Mouse (Mus musculus): ENCODE data around the gene Fbxo9. TPM values are rescaled to one million over a fixed set of nuclear protein-coding genes. Genes with fewer than 3 reads are reported as not detected.
A peak's percentile ranks its signal among the peaks of the same experiment; 100 is the strongest.
"Not testable (repeated sequence)": the region's sequence is repeated elsewhere in the genome, so short reads cannot be mapped to it uniquely, and the experiment has no call there.

Fbxo9 gene
- total RNA-seq (2018; cell fraction: chromatin; rRNA removed), result 10 to 100 TPM in 23 of 26 experiments, 1 to 10 TPM in 3; 7.9 to 80.0 (median 31.1) TPM
- 10 to 100 TPM in 24 of 26 experiments, 1 to 10 TPM in 2; 8.2 to 20.3 (median 15.4) TPM for total RNA-seq (2018; cell fraction: cytosol; rRNA removed)
- total RNA-seq (2018; cell fraction: nucleus; rRNA removed), result 10 to 100 TPM in 20 of 26 experiments, 1 to 10 TPM in 6; 7.3 to 46.1 (median 15.9) TPM
- 20.7 to 20.8 TPM (median 20.8 TPM) in 3 replicates for polyA plus RNA-seq (2018)

DNA sequence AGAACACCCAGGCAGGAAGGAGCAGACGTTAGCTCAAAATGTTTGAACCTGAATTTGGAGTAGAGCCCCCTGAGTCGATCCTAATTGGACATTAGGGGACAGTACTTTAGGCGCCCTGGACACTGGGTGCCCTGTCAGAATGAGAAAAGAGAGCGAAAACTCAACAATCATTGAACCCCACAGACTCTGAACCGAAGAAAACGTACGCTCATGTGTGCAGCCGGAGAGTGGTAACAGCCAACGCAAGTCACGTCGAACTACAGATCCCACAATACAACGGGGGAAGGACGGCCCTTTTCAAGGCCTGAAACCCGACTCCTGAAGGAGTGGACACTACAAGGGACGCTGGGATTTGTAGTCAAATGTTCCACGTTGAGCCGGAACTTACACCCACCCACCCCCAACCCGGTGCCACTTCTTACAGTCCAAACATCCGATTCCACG, at the start of gene Fbxo9, which contains the start of gene Ick:
Fbxo9 (minus strand) TSS at position 270 of the 444 bp plus-strand sequence.
Ick (plus strand) TSS at position 397 of the 444 bp plus-strand sequence.
- Histone ChIP-seq H3K4me3 (ENCODE audit: inconsistent target) (peak within 1 kb of the TSS; percentile 81), H3K36me3 (ENCODE audit: inconsistent target) (no peaks in the 10 kb centered on the region), H3K79me2 (ENCODE audit: inconsistent target) (peaks cover 42% of the 10 kb centered on the region), H3K27ac (peak within 1 kb of the TSS; percentile 84)
- under 1% methylated on average over 20 of the region's 20 CpGs for WGBS (ENCODE audit: missing documents)

DNA sequence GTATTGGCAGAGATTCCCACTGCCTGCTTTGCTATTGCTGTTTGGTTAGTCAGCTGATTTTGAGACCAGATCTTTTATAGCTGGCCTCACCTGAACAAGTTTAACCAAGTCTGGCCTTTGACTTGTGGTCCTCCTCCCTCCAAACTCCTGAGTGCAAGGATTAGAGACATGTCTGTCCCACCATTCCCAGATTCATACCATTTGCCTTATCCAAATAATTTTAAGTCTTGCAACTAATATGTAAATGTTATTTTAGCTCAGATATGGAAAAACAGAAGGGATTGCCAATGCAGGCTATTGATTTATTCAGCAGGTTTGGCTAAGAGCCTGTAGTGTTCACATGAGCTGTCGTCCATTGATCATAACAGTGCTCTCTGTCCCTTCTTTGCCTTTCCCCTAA, 48.4 kb upstream of the Fbxo9 start:
- H3K79me2 ChIP-seq (ENCODE audit: inconsistent target), result no peaks in the 10 kb centered on the region
- H3K4me3 ChIP-seq (ENCODE audit: inconsistent target), result no peak overlapping the region
- peaks cover 5% of the 10 kb centered on the region; the same call in 1 of the 2 replicates for H3K36me3 ChIP-seq (ENCODE audit: inconsistent target)
- 100% methylated on average over 1 of the region's 1 CpGs for WGBS (ENCODE audit: missing documents)
- H3K27ac ChIP-seq, result no peak overlapping the region

DNA sequence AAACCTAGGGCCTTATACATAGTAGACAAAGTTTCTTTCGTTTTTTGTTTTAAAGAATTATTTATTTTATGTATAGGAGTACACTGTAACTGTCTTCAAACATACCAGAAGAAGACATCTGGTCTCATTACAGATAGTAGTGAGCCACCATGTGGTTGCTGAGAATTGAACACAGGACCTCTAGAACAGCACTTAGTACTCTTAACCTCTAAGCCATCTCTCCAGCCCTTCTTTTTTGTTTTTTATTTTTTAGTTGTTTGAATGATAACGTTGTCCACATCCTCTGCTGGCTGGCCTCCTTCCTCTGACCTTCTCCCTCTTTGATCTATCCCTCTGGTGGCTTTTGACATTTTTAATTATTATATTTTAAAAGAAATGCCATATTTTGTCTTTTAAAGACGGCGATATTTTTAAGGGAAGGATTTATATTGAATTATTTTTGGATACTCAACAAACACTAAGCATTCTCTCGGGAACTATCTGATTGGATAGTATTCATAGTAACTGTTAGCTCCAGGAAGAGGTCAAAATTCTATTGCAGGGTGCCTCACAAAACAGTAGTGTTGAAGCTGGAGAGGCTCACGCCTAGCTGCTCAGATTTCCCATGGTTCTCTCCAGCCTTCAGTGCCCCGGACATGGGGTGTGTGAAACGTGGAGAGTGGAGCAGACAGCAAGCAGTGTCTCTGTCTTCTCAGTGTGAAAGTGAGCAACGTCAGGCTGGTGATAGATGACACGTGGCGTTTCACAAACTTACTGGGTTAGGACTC, 45.5 kb upstream of the Fbxo9 start:
- Histone ChIP-seq H3K36me3 (ENCODE audit: inconsistent target) (no peaks in the 10 kb centered on the region; the same call in 1 of the 2 replicates), H3K4me3 (ENCODE audit: inconsistent target) (no peak overlapping the region), H3K27ac (no peak overlapping the region), H3K79me2 (ENCODE audit: inconsistent target) (no peaks in the 10 kb centered on the region)
- WGBS (ENCODE audit: missing documents), result 95% methylated on average over 11 of the region's 11 CpGs

DNA sequence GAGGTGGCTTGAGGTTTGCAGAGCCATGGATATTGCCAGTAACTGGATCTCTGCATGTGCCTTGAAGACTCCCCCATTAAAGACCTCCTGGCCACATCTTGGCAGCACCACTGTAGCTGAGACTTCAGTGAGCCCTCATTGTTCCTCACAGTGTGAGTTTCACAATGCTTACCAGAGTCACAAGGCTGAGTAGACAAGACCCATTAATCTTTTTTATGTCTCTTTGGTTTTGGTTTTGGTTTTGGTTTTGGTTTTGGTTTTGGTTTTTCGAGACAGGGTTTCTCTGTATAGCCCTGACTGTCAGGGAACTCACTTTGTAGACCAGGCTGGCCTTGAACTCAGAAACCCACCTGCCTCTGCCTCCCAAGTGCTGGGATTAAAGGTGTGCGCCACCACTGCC, 40.9 kb upstream of the Fbxo9 start:
- not testable (repeated sequence) for H3K4me3 ChIP-seq (ENCODE audit: inconsistent target); H3K79me2 ChIP-seq (ENCODE audit: inconsistent target); H3K36me3 ChIP-seq (ENCODE audit: inconsistent target); H3K27ac ChIP-seq
- 58% methylated on average over 2 of the region's 2 CpGs for WGBS (ENCODE audit: missing documents)

DNA sequence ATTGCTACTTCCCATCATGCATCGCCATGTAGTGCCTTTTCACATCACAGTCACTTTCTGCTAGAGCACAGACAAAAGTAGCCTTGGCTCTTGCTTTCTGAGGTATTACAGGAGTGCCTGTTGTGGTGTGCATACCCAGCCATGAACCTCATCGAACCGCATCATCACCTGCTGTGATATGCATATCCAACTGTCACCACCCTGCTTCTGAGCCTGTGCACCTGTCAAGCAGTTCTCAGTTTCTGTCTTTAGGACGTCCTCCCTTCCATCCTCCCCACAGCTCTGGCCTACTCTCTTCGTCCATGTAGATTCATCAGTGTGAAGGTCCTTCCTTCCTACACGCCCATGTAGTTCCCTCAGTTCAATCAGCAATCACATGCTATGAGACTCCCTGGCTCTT, 39.3 kb upstream of the Fbxo9 start:
- 93% methylated on average over 6 of the region's 6 CpGs for WGBS (ENCODE audit: missing documents)
- Histone ChIP-seq H3K79me2 (ENCODE audit: inconsistent target) (no peaks in the 10 kb centered on the region), H3K4me3 (ENCODE audit: inconsistent target) (no peak overlapping the region), H3K27ac (no peak overlapping the region), H3K36me3 (ENCODE audit: inconsistent target) (no peaks in the 10 kb centered on the region)

DNA sequence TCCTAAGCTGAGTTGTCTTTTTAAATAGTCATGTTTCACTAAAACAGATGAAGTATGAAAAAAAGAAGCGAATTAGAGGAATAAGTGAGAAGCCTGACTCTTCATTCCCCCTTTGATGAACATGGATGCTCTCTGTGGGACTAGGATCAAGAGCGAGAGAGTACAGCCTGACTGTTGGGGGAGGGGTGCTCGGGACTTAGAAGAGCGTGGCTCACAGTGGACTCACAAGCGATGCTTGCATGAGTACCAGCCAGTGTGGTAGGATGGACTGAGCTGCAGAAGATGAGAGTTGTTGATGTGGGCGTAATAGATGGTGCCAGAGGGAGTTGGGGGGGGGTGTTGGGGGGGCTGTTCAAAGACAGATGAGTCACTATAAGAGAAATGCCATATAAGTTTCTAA, 37.8 kb upstream of the Fbxo9 start:
- WGBS (ENCODE audit: missing documents), result 91% methylated on average over 6 of the region's 6 CpGs
- Histone ChIP-seq H3K27ac (no peak overlapping the region), H3K79me2 (ENCODE audit: inconsistent target) (no peaks in the 10 kb centered on the region), H3K4me3 (ENCODE audit: inconsistent target) (no peak overlapping the region), H3K36me3 (ENCODE audit: inconsistent target) (no peaks in the 10 kb centered on the region)

DNA sequence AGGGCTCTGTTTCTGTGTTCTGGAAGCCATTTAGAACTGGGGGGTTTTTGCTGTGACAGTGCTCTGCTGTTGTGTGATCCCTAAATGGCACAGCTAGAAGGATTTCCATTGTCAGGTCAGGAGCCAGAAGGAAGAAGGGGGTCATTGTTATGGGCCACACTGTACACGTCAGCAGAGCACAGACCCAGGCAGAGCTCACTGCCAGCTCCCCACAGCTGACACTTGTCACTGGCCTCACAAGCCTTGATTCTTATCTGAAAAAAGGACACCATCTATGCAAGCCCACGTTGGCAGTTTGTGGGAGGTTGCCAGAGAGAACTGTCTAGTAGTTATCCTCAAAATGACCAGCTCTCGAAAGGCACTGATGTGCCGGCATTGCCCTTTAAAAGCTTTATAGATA, 37.2 kb upstream of the Fbxo9 start:
- H3K27ac ChIP-seq, result no peak overlapping the region
- 87% methylated on average over 4 of the region's 4 CpGs for WGBS (ENCODE audit: missing documents)
- no peak overlapping the region for H3K4me3 ChIP-seq (ENCODE audit: inconsistent target)
- H3K79me2 ChIP-seq (ENCODE audit: inconsistent target), result no peaks in the 10 kb centered on the region
- H3K36me3 ChIP-seq (ENCODE audit: inconsistent target), result no peaks in the 10 kb centered on the region

DNA sequence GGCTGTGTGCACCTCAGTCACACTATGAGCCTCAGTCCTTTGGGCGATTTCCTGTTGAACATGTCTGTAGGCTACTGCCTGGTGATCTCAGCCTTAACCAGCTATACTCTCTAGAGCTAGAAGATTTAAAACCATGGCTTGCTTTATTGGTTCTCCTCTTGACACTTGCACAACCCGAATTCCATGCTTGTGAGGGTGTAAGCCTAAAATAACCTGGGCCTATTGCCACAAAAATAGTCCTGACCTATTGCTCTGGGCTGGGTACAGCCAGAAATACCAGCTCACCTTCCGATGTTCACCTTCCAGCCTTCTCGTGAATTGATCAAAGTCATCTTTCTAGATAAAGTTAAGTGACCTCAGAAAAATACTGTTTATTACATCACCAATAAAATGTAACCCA, 30.6 kb upstream of the Fbxo9 start:
- 89% methylated on average over 4 of the region's 4 CpGs for WGBS (ENCODE audit: missing documents)
- Histone ChIP-seq H3K36me3 (ENCODE audit: inconsistent target) (no peaks in the 10 kb centered on the region), H3K27ac (no peak overlapping the region), H3K79me2 (ENCODE audit: inconsistent target) (no peaks in the 10 kb centered on the region), H3K4me3 (ENCODE audit: inconsistent target) (no peak overlapping the region)

DNA sequence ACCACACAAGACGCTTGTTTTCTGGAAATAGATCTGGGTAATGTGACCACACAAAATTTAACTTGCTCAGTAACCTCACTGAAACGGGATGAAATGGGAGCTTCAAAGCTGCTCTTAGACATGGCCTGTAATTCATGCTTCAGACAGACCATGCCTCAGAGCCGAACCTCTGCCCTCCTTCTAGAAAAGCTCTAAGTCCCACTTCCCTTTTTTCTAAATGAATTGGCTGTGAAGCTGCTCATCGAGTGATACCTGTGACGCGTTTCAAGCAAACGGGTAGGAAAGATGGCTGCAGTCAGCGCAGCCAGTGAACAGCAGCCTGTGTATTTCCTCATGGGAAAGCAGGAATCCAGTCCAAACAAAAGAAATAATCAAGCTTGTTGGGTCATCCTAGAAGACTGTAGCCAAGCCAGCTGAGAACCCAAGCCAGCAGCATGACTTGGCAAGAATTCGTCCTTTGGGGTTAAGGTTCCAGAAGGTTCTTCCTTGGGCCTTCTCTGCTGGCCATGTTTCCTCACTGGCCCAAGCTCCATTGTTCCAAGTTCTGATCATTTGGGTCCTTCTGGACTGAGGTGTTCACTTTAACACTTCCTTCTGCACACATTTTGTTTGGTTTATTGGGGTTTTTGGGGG, 29.3 kb upstream of the Fbxo9 start:
- H3K79me2 ChIP-seq (ENCODE audit: inconsistent target), result no peaks in the 10 kb centered on the region
- 58% methylated on average over 9 of the region's 9 CpGs for WGBS (ENCODE audit: missing documents)
- no peak overlapping the region for H3K27ac ChIP-seq
- H3K36me3 ChIP-seq (ENCODE audit: inconsistent target), result no peaks in the 10 kb centered on the region
- H3K4me3 ChIP-seq (ENCODE audit: inconsistent target), result no peak overlapping the region

DNA sequence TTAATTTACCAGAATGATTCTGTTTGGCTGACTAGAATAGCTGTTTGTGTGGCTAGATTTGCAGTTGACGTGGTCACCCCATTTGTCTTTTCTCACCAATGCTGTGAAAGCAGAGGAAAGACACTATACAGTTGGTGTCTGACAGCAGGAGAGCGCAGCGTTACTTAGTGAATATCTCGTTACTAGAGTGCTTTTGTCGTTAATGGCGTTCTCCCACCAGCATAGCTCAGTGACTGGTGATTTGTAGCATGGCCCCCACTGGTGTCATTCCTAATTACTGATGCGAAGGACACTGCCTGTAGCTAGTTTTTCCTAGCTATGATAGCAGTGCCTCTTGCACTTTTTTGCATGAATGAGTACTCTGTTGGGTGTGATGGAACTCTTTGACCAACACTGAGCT, 26.8 kb upstream of the Fbxo9 start:
- WGBS (ENCODE audit: missing documents), result 98% methylated on average over 7 of the region's 7 CpGs
- H3K27ac ChIP-seq, result no peak overlapping the region
- no peaks in the 10 kb centered on the region for H3K36me3 ChIP-seq (ENCODE audit: inconsistent target)
- no peak overlapping the region for H3K4me3 ChIP-seq (ENCODE audit: inconsistent target)
- H3K79me2 ChIP-seq (ENCODE audit: inconsistent target), result no peaks in the 10 kb centered on the region

DNA sequence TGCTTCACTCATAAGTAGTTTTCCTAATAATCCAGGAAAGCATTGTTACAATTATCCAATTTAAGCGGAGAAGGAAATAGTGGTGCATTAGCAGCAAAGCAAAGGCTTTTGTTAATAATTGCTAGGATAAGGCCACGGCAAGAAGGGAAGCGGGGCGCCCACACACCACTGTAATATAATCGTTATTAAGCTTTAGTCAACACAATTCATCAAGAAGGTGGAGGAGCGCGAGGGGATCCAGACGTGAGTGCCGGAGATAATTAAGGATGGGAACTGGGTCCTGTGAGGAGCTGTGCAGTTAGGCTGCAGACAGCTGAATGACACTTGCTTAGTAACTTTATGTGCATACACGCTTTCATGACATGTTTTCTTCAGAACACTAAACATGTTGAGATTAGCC, 17.8 kb upstream of the Fbxo9 start:
- Histone ChIP-seq H3K27ac (no peak overlapping the region), H3K79me2 (ENCODE audit: inconsistent target) (no peaks in the 10 kb centered on the region), H3K36me3 (ENCODE audit: inconsistent target) (no peaks in the 10 kb centered on the region), H3K4me3 (ENCODE audit: inconsistent target) (no peak overlapping the region)
- WGBS (ENCODE audit: missing documents), result 93% methylated on average over 10 of the region's 10 CpGs

DNA sequence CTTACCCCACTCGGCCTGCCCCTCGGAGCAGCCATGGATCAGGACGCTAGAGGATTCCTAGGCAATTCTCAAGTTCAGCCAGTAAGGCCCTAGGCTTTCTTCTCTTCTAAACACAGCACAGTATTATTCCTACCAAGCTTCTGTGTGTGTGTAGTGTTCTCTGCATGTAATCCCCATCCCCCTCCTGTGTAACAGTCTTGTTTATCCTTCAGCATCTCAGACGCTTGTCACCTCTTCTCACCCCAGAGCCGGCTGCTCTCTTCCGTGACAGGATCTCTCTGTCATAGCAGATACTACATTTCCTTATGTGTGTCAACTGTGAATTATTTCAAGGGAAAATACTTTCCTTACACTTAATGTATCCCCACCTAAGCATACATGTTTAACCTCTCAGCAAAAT, 17.1 kb upstream of the Fbxo9 start:
- Histone ChIP-seq H3K79me2 (ENCODE audit: inconsistent target) (no peaks in the 10 kb centered on the region), H3K36me3 (ENCODE audit: inconsistent target) (no peaks in the 10 kb centered on the region), H3K27ac (no peak overlapping the region), H3K4me3 (ENCODE audit: inconsistent target) (no peak overlapping the region)
- 99% methylated on average over 6 of the region's 6 CpGs for WGBS (ENCODE audit: missing documents)

DNA sequence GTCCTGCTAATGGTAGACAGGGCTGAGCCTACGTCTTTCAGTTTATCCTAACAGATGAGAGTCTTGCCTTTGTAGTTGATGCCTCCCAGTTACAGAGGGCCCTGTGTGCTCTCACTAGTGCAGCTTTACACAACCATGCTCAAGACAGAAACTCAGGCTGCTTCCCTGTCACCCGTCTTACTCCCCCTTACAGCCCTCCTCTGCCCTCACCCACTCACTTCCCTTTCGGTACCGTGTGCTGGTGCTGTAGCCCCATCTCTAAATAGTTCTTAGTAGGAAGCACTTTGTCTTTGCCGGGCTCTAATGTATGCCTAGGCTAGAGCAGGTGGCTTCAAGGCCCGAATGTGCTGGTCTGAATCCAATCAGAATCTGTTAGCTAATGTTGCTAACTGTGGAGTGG, 15.4 kb upstream of the Fbxo9 start:
- Histone ChIP-seq H3K79me2 (ENCODE audit: inconsistent target) (no peaks in the 10 kb centered on the region), H3K36me3 (ENCODE audit: inconsistent target) (no peaks in the 10 kb centered on the region), H3K27ac (no peak overlapping the region), H3K4me3 (ENCODE audit: inconsistent target) (no peak overlapping the region)
- 51% methylated on average over 6 of the region's 6 CpGs for WGBS (ENCODE audit: missing documents)

DNA sequence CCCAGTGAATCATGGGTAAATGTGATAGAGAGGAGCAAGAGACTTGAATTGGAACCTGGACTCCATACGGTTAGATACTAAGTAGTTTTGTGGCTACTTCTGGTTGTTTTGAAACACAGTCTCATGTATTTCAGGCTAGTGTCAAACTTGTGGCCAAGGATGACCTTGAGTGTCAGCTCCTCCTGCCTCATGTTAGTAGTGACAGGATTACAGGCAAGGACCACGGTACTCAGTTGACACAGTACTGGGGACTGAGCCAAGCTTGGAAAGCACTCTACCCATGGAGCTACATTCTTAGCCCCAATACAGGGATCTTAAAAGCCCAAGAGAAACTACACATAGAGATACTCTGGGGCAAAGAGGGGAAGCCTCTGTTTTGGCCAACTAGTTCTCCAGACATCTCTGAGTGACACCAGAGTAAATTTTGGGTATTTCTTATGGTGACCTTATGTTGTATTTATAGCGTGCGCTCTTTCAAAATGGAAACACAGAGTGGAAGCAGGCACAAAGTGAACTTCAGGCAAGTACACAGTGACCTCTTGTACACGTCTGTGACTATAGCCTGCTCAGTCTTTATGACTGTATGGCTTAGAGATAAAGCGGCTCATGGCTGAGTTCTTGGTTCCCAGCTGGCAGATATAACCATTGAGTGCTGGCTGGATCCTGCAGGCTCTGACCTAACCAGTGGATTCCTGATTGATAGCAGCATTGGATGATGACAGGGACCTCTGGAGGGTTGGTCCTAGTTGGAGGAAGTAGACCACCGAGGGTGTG, 14.3 kb upstream of the Fbxo9 start:
- WGBS (ENCODE audit: missing documents), result 89% methylated on average over 7 of the region's 7 CpGs
- no peaks in the 10 kb centered on the region for H3K36me3 ChIP-seq (ENCODE audit: inconsistent target)
- H3K4me3 ChIP-seq (ENCODE audit: inconsistent target), result no peak overlapping the region
- H3K27ac ChIP-seq, result no peak overlapping the region
- H3K79me2 ChIP-seq (ENCODE audit: inconsistent target), result no peaks in the 10 kb centered on the region
